Mouse (Mus musculus) spleen, adult 18-20 months (tissue): ENCODE results near the gene Slc12a9.

ENCODE experiments used
- DNase-seq, 2 experiments: peaks; one replicate each; pipeline ENCODE4 v3.0.0; 2022; ENCODE audit warnings: mixed read lengths in 2 of 2

Gene Slc12a9

GRCm38 (mm10) chr5:137346388-137346787 is 13.0 kb upstream of the Slc12a9 start:
- no peak for DNase-seq

GRCm38 (mm10) chr5:137345821-137346220 is 12.4 kb upstream of the Slc12a9 start:
- DNase-seq, result no peak

- no peak for DNase-seq
These were observed 10.5 kb upstream of the Slc12a9 start for GRCm38 (mm10) chr5:137343869-137344268.

- no peak for DNase-seq
These were observed 10.0 kb upstream of the Slc12a9 start for GRCm38 (mm10) chr5:137343412-137343811.

GRCm38 (mm10) chr5:137342407-137343012 is 9.1 kb upstream of the Slc12a9 start:
- no peak for DNase-seq

- no peak for DNase-seq
These were observed 6.8 kb upstream of the Slc12a9 start for GRCm38 (mm10) chr5:137340222-137340621.

- DNase-seq, result no peak
These were observed 6.0 kb upstream of the Slc12a9 start for GRCm38 (mm10) chr5:137339290-137339979.

GRCm38 (mm10) chr5:137338663-137339289 is 5.4 kb upstream of the Slc12a9 start:
- no peak for DNase-seq

- DNase-seq, result peak; percentile 75 to 83
These were observed 4.9 kb upstream of the Slc12a9 start for GRCm38 (mm10) chr5:137338256-137338655.

- DNase-seq, result no peak
These were observed 3.8 kb upstream of the Slc12a9 start for GRCm38 (mm10) chr5:137337190-137337589.

- DNase-seq, result no peak
These were observed 1.7 kb upstream of the Slc12a9 start for GRCm38 (mm10) chr5:137335066-137335465.

GRCm38 (mm10) chr5:137334317-137334716 is 920 bp upstream of the Slc12a9 start:
- DNase-seq, result no peak

GRCm38 (mm10) chr5:137332857-137333511 is 413 bp downstream of the Slc12a9 start:
- DNase-seq, result no peak

GRCm38 (mm10) chr5:137330910-137331309 is 2.5 kb downstream of the Slc12a9 start:
- no peak for DNase-seq

GRCm38 (mm10) chr5:137320996-137321395 is 12.4 kb downstream of the Slc12a9 start:
- DNase-seq, result no peak

- DNase-seq, result no peak
These were observed 14.8 kb downstream of the Slc12a9 start for GRCm38 (mm10) chr5:137318570-137318969.

GRCm38 (mm10) chr5:137317361-137317760 is 16.0 kb downstream of the Slc12a9 start:
- no peak for DNase-seq

GRCm38 (mm10) chr5:137315084-137315903 is 18.1 kb downstream of the Slc12a9 start:
- DNase-seq, result peak in 1 of 2 experiments; percentile 39

GRCm38 (mm10) chr5:137314193-137315083 is 19.0 kb downstream of the Slc12a9 start, which contains the start of gene Trip6:
Gene Trip6, minus strand, starts transcription at chr5:137314404.
- DNase-seq, result no peak

GRCm38 (mm10) chr5:137313466-137314192 is 19.8 kb downstream of the Slc12a9 start:
- no peak for DNase-seq

GRCm38 (mm10) chr5:137308356-137308755 is 25.0 kb downstream of the Slc12a9 start:
- DNase-seq, result no peak
